ENCODE assay signal across 22 mouse cellular contexts in genomic region chr3:109302059-109302458, GRCm38 (mm10).
"Had no signal": no experiment of that assay in that cellular context is flagged by ENCODE, and none has a peak within 500 bp of the region (broad histone marks: within the 10 kb centered on the region; RNA-seq: fewer than 3 reads in every experiment).

No protein-coding gene starts in this region.

- H3K4me1 ChIP-seq: liver, embryonic 15.5 days; lung, embryonic 15.5 days; midbrain, embryonic 12.5 days; neural tube, embryonic 13.5 days had no signal

- H3K27ac ChIP-seq: liver, embryonic 15.5 days; lung, embryonic 15.5 days; macrophage; midbrain, embryonic 10.5 days; midbrain, embryonic 12.5 days; neural tube, embryonic 13.5 days; neural tube, embryonic 15.5 days had no signal

- ATAC-seq: liver, postnatal 0 days; midbrain, embryonic 16.5 days had no signal

- DNase-seq: liver, postnatal 0 days; lung, adult 2 months; lung, postnatal 10 days; lung, postnatal 36 days; midbrain, embryonic 14.5 days; retina, postnatal 1 day; right cerebral cortex, adult 18-20 months; right cerebral cortex, postnatal 25 days; right cerebral cortex, postnatal 4 days; spleen, adult 18-20 months; thymus, adult 18-20 months; thymus, postnatal 25 days; thymus, postnatal 4 days had no signal

- H3K4me3 ChIP-seq: liver, embryonic 15.5 days; lung, embryonic 15.5 days; midbrain, embryonic 10.5 days; midbrain, embryonic 12.5 days; myocyte; neural tube, embryonic 13.5 days; neural tube, embryonic 15.5 days had no signal
